Mouse (Mus musculus) neural tube, embryonic 15.5 days (tissue): ENCODE data around the gene Ksr1. TPM values are rescaled to one million over a fixed set of nuclear protein-coding genes. Genes with fewer than 3 reads are reported as not detected.

Source experiments
- ATAC-seq: fragments of 200-750 bp; cut with Nextera tagmentation; 2 replicates; pipeline ENCODE4 v1.8.0; 2017; ENCODE audit warnings: mild to moderate bottlenecking, moderate TSS enrichment, moderate library complexity; ENCODE audit not compliant: low FRiP score
- H3K27ac ChIP-seq: fragments of 300-500 bp; sonication (generic); replicated peaks from 2 replicates; pipeline ENCODE4 v1.5.1; 2015; ENCODE audit warnings: mild to moderate bottlenecking, inconsistent platforms
- H3K27me3 ChIP-seq: fragments of 300-500 bp; sonication (generic); replicated peaks from 2 replicates; pipeline ENCODE4 v1.6.1; 2015; ENCODE audit warnings: inconsistent platforms
- H3K36me3 ChIP-seq: fragments of 300-500 bp; sonication (generic); 2 replicates; pipeline ENCODE4 v1.6.1; 2015; ENCODE audit warnings: inconsistent platforms
- H3K4me1 ChIP-seq: fragments of 300-500 bp; sonication (generic); 2 replicates; pipeline ENCODE4 v1.6.1; 2015; ENCODE audit warnings: inconsistent platforms
- H3K4me2 ChIP-seq: fragments of 300-500 bp; sonication (generic); 2 replicates; pipeline ENCODE4 v1.6.1; 2015; ENCODE audit warnings: inconsistent platforms, mild to moderate bottlenecking, moderate library complexity
- H3K4me3 ChIP-seq: fragments of 300-500 bp; sonication (generic); replicated peaks from 2 replicates; pipeline ENCODE4 v1.5.1; 2015; ENCODE audit warnings: mild to moderate bottlenecking, inconsistent platforms
- H3K9ac ChIP-seq: fragments of 300-500 bp; sonication (generic); replicated peaks from 2 replicates; pipeline ENCODE4 v1.6.1; 2015; ENCODE audit warnings: mild to moderate bottlenecking, inconsistent platforms
- H3K9me3 ChIP-seq: fragments of 300-500 bp; sonication (generic); replicated peaks from 2 replicates; pipeline ENCODE4 v1.6.1; 2016; ENCODE audit warnings: inconsistent platforms
- WGBS: fragments of 180-500 bp; shearing (Covaris S2); methylation state at CpG from one replicate; pipeline ENCODE4 v1.1.7; 2015; ENCODE audit warnings: mixed read lengths; 5-methylcytosine and 5-hydroxymethylcytosine counted together
- polyA plus RNA-seq: library from polyadenylated mRNA; unstranded; fragments of >200 nt; fragmentation: Nextera tagmentation; extraction: Ambion mirVana; gene quantifications from 2 replicates; pipeline ENCODE4 v1.2.1, GENCODE M21; 2015

The Ksr1 gene
- polyA plus RNA-seq, 1 experiment from 2014 or later = 5.8 TPM

GRCm38 (mm10) chr11:79135105-79135503 lies 11.1 kb downstream of the Ksr1 start:
- no peak for ATAC-seq
- Histone ChIP-seq H3K4me1 (peaks cover 36% of the 10 kb centered on the region), H3K36me3 (no peaks in the 10 kb centered on the region), H3K27me3 (no peaks in the 10 kb centered on the region), H3K4me3 (no peak overlapping the region), H3K9ac (no peak overlapping the region), H3K9me3 (no peaks in the 10 kb centered on the region), H3K4me2 (no peak overlapping the region), H3K27ac (peak overlapping the region; percentile 51; the same call in 1 of the 2 replicates)
- WGBS = 94% methylated on average over 13 of the region's 13 CpGs

- 86% methylated on average over 13 of the region's 13 CpGs for WGBS
- Histone ChIP-seq H3K9me3 (no peaks in the 10 kb centered on the region), H3K9ac (no peak overlapping the region)
Observed at GRCm38 (mm10) chr11:79134416-79135104, 11.6 kb downstream of the Ksr1 start.

GRCm38 (mm10) chr11:79133961-79134360 lies 12.2 kb downstream of the Ksr1 start:
- Histone ChIP-seq H3K4me1 (peaks cover 36% of the 10 kb centered on the region), H3K9me3 (no peaks in the 10 kb centered on the region), H3K27me3 (no peaks in the 10 kb centered on the region), H3K36me3 (no peaks in the 10 kb centered on the region), H3K9ac (no peak overlapping the region), H3K27ac (no peak overlapping the region), H3K4me3 (no peak overlapping the region), H3K4me2 (no peak overlapping the region)
- 81% methylated on average over 9 of the region's 9 CpGs for WGBS
- ATAC-seq = no peak

More at GRCm38 (mm10) chr11:79134416-79135104, 11.6 kb downstream of the Ksr1 start:
- Histone ChIP-seq H3K4me1 (peaks cover 36% of the 10 kb centered on the region), H3K27me3 (no peaks in the 10 kb centered on the region), H3K4me2 (no peak overlapping the region), H3K36me3 (no peaks in the 10 kb centered on the region), H3K27ac (no peak overlapping the region), H3K4me3 (no peak overlapping the region)
- no peak for ATAC-seq

GRCm38 (mm10) chr11:79133051-79133450 lies 13.2 kb downstream of the Ksr1 start:
- ATAC-seq = no peak

GRCm38 (mm10) chr11:79131949-79132411 lies 14.2 kb downstream of the Ksr1 start:
- Histone ChIP-seq H3K27me3 (no peaks in the 10 kb centered on the region), H3K9ac (no peak overlapping the region), H3K27ac (no peak overlapping the region), H3K36me3 (no peaks in the 10 kb centered on the region), H3K4me1 (peaks cover 30% of the 10 kb centered on the region), H3K4me2 (no peak overlapping the region), H3K4me3 (no peak overlapping the region), H3K9me3 (no peaks in the 10 kb centered on the region)
- 80% methylated on average over 9 of the region's 9 CpGs for WGBS
- ATAC-seq = no peak

More at GRCm38 (mm10) chr11:79133051-79133450, 13.2 kb downstream of the Ksr1 start:
- H3K4me1 ChIP-seq = peaks cover 35% of the 10 kb centered on the region
- no peak overlapping the region for H3K4me3 ChIP-seq
- H3K27ac ChIP-seq = no peak overlapping the region
- H3K9ac ChIP-seq = no peak overlapping the region
- H3K4me2 ChIP-seq = no peak overlapping the region
- no peaks in the 10 kb centered on the region for H3K27me3 ChIP-seq
- whole genome bisulfite sequencing = 89% methylated on average over 5 of the region's 5 CpGs
- no peaks in the 10 kb centered on the region for H3K36me3 ChIP-seq
- H3K9me3 ChIP-seq = no peaks in the 10 kb centered on the region

GRCm38 (mm10) chr11:79129388-79130356 lies 16.5 kb downstream of the Ksr1 start:
- no peaks in the 10 kb centered on the region for H3K36me3 ChIP-seq
- H3K4me1 ChIP-seq = peaks cover 9% of the 10 kb centered on the region; the same call in 1 of the 2 replicates
- H3K9ac ChIP-seq = no peak overlapping the region
- H3K4me3 ChIP-seq = no peak overlapping the region
- 79% methylated on average over 13 of the region's 13 CpGs for WGBS
- H3K4me2 ChIP-seq = no peak overlapping the region
- no peaks in the 10 kb centered on the region for H3K9me3 ChIP-seq
- no peaks in the 10 kb centered on the region for H3K27me3 ChIP-seq
- ATAC-seq = no peak
- H3K27ac ChIP-seq = no peak overlapping the region

GRCm38 (mm10) chr11:79128233-79128632 lies 18.0 kb downstream of the Ksr1 start:
- H3K4me3 ChIP-seq = no peak overlapping the region
- H3K9me3 ChIP-seq = no peaks in the 10 kb centered on the region
- no peak overlapping the region for H3K9ac ChIP-seq
- H3K27ac ChIP-seq = no peak overlapping the region
- no peaks in the 10 kb centered on the region for H3K27me3 ChIP-seq
- H3K4me1 ChIP-seq = peaks cover 8% of the 10 kb centered on the region; the same call in 1 of the 2 replicates
- ATAC-seq = no peak
- H3K36me3 ChIP-seq = no peaks in the 10 kb centered on the region
- H3K4me2 ChIP-seq = no peak overlapping the region
- 93% methylated on average over 7 of the region's 7 CpGs for WGBS

- H3K9ac ChIP-seq = no peak overlapping the region
- H3K4me2 ChIP-seq = no peak overlapping the region
- WGBS = 74% methylated on average over 3 of the region's 3 CpGs
- H3K27ac ChIP-seq = no peak overlapping the region
- no peak overlapping the region for H3K4me3 ChIP-seq
- no peak for ATAC-seq
- H3K27me3 ChIP-seq = no peaks in the 10 kb centered on the region
- H3K4me1 ChIP-seq = peaks cover 1% of the 10 kb centered on the region; the same call in 1 of the 2 replicates
- H3K9me3 ChIP-seq = no peaks in the 10 kb centered on the region
- H3K36me3 ChIP-seq = no peaks in the 10 kb centered on the region
Observed at GRCm38 (mm10) chr11:79126963-79127362, 19.2 kb downstream of the Ksr1 start.

- 89% methylated on average over 8 of the region's 8 CpGs for WGBS
- no peak overlapping the region for H3K4me3 ChIP-seq
- H3K9me3 ChIP-seq = no peaks in the 10 kb centered on the region
- no peak overlapping the region for H3K9ac ChIP-seq
- H3K4me1 ChIP-seq = peaks cover 7% of the 10 kb centered on the region; the same call in 1 of the 2 replicates
- no peak overlapping the region for H3K4me2 ChIP-seq
- no peaks in the 10 kb centered on the region for H3K36me3 ChIP-seq
- no peak for ATAC-seq
- H3K27ac ChIP-seq = no peak overlapping the region
- no peaks in the 10 kb centered on the region for H3K27me3 ChIP-seq
Observed at GRCm38 (mm10) chr11:79125775-79126174, 20.4 kb downstream of the Ksr1 start.

- ATAC-seq = no peak
- WGBS = 90% methylated on average over 10 of the region's 10 CpGs
- H3K4me2 ChIP-seq = no peak overlapping the region
- no peak overlapping the region for H3K27ac ChIP-seq
- H3K27me3 ChIP-seq = no peaks in the 10 kb centered on the region
- no peaks in the 10 kb centered on the region for H3K9me3 ChIP-seq
- H3K4me3 ChIP-seq = no peak overlapping the region
- no peaks in the 10 kb centered on the region for H3K36me3 ChIP-seq
- H3K9ac ChIP-seq = no peak overlapping the region
- peaks cover 21% of the 10 kb centered on the region for H3K4me1 ChIP-seq
Observed at GRCm38 (mm10) chr11:79122556-79122955, 23.7 kb downstream of the Ksr1 start.

GRCm38 (mm10) chr11:79120087-79120486 lies 26.1 kb downstream of the Ksr1 start:
- no peak for ATAC-seq
- no peak overlapping the region for H3K9ac ChIP-seq
- H3K4me2 ChIP-seq = no peak overlapping the region
- H3K36me3 ChIP-seq = no peaks in the 10 kb centered on the region
- H3K27me3 ChIP-seq = no peaks in the 10 kb centered on the region; the same call in 1 of the 2 replicates
- H3K4me3 ChIP-seq = no peak overlapping the region
- WGBS = 61% methylated on average over 3 of the region's 3 CpGs
- no peaks in the 10 kb centered on the region for H3K9me3 ChIP-seq
- peaks cover 44% of the 10 kb centered on the region for H3K4me1 ChIP-seq
- no peak overlapping the region for H3K27ac ChIP-seq
